Mouse (Mus musculus): ENCODE data around the gene Gpm6a. TPM values are rescaled to one million over a fixed set of nuclear protein-coding genes. Genes with fewer than 3 reads are reported as not detected.
"Not testable (repeated sequence)": the region's sequence is repeated elsewhere in the genome, so short reads cannot be mapped to it uniquely, and the experiment has no call there.

Gene Gpm6a
- total RNA-seq, 1 experiment from 2014 or later: 0.23 TPM

DNA sequence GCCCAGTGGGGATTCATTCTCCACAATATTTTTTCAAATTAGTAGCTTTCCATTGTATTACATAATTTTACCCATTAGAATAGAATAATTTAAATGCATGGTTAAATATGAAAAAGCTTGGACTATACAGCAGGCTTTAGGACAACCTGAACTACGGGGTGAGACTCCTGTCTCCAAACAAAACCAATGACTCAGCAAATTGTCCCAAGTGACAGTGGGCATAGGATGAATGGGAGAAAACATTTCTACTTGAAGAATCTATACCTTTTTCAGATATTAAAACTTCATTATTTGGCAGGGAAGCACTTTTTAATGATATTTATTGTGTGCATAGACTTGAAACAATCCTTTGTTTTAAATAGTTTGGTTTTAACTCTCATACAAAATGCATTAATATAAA lies 41.0 kb downstream of the Gpm6a start:
- ATAC-seq (ENCODE audit: extremely low read depth, insufficient number of reproducible peaks, low FRiP score, poor library complexity, severe bottlenecking): no peak

DNA sequence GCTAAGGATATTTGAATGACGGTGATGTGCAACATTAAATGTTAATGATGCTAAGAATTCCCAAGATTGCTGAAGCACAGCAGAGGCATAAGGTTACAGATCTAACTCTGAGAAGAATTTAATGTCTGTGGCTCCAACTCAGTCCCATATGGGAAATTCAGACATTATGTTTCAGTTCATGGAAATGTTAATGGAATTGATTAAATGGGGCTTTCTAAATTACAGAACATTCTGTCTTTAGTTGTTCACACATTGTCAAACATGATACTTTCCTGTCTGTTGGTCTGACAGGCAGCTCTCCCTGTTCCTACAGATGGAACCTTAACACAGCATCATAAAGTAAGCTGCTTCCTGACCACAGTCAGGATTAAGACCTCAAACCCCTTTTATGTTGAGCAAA lies 47.8 kb downstream of the Gpm6a start:
- no peak for ATAC-seq (ENCODE audit: extremely low read depth, insufficient number of reproducible peaks, low FRiP score, poor library complexity, severe bottlenecking)

DNA sequence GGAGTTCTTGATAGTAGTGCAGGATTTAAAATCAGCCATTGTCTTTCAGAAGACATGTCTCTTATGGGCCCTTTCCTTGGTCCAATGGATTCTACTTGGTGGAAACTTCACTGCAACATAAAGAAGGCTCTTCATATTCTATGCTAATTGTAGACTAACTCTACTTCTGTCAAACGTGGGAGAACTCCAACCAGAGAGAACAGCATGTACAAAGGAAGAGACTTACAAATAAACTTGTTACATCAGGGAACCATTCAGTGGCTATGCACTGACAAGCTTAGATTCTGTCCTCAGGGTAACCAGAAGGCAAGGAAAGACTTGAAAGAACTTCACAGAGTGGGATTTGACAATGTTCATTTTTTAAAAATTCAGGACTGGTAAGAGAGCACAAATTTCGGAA lies 48.3 kb downstream of the Gpm6a start:
- no peak for ATAC-seq (ENCODE audit: extremely low read depth, insufficient number of reproducible peaks, low FRiP score, poor library complexity, severe bottlenecking)

DNA sequence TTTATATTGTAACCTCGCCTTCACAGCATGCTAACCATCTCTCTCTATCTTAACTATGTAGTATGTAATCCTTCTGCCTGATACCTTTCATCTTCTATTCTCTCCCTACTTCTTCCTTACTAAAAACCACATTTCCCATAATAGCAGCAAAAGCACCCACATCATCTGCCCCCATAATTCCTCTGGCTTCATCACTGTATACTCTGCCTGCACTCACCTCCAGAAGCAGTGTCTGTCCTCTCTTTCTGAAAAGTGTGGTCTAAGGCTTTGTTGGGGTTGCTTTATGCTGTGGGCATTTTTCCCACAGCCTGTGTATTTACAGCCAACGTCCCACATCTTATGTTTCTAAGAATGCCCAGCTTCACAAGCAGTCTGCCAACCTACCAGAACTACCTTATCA lies 57.6 kb downstream of the Gpm6a start:
- no peak for ATAC-seq (ENCODE audit: extremely low read depth, insufficient number of reproducible peaks, low FRiP score, poor library complexity, severe bottlenecking)

DNA sequence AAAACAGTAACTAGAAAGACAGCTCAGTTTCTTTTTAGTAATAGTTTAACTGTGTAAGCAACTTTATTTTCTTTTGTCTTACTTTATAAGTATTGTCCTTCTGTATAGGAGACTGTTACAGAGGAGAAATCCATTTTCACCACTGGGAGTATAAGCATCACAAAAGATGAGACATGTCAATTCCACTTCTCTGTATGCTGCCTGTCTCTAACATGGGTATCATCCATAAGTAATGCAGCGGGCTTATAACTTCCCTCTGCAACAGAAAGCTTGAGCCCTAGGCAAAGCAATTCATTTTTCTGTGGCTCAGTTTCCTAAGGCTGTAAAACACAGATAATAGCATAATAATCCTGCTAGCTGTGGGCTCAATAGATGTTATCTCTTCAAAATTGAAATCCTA lies 62.4 kb downstream of the Gpm6a start:
- no peak for ATAC-seq (ENCODE audit: extremely low read depth, insufficient number of reproducible peaks, low FRiP score, poor library complexity, severe bottlenecking)

DNA sequence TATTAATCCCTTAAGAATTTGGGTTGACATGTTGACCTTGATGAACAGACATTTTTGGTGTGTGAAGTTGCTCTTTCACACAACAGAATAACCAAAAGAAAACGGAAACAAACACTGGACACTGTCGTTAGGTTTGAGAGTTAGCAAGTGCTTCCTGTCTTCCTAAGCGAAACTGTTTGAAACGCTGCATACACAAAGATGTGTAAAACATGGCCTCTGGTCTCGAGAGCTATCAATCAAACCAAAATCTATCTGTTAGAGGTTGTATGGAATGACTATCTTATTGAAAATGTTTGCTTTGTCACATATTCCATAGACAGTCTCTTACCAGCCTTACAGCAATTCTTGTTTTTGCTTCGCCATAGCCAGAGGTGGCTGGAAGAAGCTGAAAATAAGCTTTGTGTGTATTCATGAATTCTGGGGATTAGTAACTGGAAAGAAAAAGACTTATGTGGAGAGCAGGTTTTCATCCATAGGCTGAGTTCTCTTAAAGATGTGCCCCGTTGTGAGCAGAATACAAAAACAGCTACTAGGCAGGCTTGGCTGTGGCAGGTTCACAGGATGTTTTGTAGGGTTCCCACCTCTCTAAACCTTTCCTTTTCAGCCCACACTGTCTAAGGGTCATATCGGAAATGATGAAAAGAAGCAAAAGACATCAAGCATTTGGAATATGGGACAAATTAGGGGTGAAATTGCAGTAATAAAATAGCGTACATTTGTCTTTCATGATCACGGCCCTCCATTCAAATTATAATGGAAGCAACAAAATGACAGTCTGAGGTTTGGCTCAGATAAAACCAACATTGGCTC lies 71.4 kb downstream of the Gpm6a start:
- ATAC-seq (ENCODE audit: extremely low read depth, insufficient number of reproducible peaks, low FRiP score, poor library complexity, severe bottlenecking): no peak

DNA sequence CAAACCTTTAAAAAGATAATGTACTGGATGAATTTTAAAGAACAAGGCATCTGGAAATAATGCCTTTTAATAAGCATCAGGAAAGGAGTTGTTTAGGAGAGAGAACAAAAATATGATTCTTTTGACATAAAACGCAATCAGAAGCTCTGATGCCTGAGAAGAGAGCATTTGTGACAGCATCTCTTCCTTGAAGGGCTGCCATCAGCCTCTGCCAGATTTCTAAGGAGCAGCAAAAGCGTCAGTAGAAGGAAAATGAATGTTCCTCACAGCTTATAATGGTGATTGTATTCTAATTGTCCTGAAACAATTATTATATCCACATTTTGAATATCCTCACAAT lies 72.0 kb downstream of the Gpm6a start:
- ATAC-seq (ENCODE audit: extremely low read depth, insufficient number of reproducible peaks, low FRiP score, poor library complexity, severe bottlenecking): no peak

DNA sequence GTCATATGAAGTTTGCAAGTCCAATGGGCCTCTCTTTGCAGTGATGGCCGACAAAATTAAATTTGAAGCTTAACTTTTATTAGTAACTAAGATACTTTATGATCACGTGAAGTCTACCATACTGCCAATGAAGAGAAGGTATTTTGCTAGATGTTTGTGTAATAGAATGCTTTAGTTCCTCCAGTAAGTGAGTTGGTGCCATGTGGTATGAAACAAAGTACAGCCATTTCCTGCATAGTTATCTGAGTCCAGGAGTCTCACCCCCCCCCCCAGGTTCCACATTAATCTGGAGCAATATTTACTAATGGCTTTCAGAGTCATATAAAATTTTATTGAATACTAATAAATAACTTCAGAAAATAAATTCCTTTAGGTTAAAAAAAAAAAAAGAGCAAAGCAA lies 73.7 kb downstream of the Gpm6a start:
- ATAC-seq (ENCODE audit: extremely low read depth, insufficient number of reproducible peaks, low FRiP score, poor library complexity, severe bottlenecking): no peak

DNA sequence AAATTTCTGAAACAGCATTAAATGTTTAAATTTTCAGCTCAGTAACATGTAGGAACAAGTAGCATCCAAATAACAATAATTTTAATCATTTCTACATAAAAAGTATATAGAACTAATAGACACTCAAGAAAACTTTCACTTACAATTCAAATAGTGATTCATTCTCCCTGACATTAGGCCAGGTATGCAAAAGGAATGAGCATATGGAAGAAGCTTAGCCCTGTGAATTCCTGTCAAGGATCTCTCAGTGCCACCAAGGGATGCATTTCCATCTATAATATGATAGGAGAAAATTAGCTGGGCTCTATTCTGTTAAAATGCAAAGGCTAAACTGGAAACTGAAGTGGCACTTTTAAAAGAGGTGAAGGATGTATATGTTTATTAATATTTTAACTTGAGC lies 76.5 kb downstream of the Gpm6a start:
- ATAC-seq (ENCODE audit: extremely low read depth, insufficient number of reproducible peaks, low FRiP score, poor library complexity, severe bottlenecking): no peak

DNA sequence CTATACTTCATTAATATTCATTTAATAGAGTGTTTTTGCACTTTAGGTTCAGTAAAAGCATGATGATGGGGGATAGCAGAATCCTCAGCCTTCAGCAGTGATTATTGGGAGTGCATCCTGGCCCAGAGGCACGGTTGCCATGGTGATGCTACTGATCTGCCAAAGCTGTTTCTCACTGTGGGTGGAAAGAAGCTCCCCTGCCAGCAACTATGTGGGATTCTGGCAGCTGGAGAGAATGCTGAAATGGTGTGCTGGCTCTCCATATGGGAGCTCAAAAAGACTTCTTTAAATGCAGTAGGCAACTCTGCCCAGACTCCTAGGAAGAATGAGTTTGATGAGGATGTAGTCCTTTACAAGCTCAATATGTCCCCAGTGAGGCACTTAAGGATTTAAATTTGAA lies 79.7 kb downstream of the Gpm6a start:
- no peak for ATAC-seq (ENCODE audit: extremely low read depth, insufficient number of reproducible peaks, low FRiP score, poor library complexity, severe bottlenecking)

DNA sequence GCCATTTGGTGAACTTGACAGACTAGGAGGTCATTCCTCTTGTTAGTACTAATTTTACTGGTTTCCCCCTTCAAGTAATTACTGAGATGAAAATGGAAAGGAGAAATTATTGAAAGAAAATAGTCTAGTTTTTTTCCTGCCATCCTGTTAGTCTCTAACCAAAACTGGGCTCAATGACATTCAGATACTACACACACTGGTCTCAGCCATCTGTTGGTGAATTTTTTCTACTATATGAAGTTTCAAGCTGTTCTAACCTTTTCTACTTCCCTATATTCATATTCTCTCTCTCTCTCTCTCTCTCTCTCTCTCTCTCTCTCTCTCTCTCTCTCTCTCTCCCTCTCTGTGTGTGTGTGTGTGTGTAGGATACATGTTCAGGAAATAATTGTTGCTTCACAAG lies 80.8 kb downstream of the Gpm6a start:
- ATAC-seq (ENCODE audit: extremely low read depth, insufficient number of reproducible peaks, low FRiP score, poor library complexity, severe bottlenecking): no peak

DNA sequence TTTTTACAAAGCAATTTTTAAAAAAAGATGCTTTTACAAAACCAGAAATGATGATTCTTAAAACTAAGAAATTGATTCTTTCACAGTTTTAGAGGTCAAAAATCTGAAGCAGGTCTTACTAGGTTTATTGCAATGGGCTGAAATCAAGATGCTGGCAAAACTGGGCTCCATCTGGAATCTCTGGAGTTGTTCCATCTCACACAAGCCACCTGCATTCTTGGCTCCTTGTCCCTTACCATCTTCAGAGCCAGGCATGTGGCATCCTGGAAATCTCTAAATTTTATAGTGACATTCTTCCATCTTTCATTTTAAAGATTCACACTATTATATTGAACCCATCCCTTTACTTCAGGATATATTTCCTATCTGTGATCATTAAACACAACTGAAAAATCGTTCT lies 88.3 kb downstream of the Gpm6a start:
- no peak for ATAC-seq (ENCODE audit: extremely low read depth, insufficient number of reproducible peaks, low FRiP score, poor library complexity, severe bottlenecking)

DNA sequence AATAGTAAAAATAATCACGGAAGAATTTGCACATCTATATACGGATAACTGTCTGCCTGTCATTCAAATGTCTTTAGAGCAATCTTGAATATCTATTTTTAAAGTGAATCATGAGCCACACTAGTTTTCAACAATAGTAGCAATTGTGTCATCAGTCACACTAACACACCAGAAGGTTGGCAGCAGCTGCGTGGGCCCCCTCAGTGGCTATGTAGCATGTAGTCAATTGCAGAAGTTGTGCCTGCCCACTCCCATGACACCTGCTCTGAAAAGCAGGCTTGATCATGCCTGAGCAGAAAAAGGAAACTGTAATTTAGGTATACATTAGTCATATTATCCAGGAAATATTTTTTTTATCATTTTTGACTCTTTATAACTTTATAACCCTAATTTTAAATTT lies 93.8 kb downstream of the Gpm6a start:
- no peak for ATAC-seq (ENCODE audit: extremely low read depth, insufficient number of reproducible peaks, low FRiP score, poor library complexity, severe bottlenecking)

DNA sequence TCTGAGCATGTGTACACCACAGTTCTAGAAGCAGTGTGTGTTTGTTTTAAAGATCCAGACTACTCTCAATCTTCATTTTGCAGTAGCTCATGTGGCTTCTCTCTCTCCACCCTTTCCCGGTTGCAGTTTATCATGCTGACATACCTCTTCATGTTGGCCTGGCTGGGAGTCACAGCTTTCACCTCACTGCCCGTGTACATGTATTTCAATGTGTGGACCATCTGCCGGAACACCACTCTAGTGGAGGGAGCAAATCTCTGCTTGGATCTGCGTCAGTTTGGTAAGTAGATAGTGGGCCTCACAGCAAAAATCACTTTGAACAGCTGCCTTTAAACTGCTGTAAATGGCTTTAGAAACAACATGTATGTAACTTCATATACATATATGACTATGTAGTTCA lies 95.3 kb downstream of the Gpm6a start:
- ATAC-seq (ENCODE audit: extremely low read depth, insufficient number of reproducible peaks, low FRiP score, poor library complexity, severe bottlenecking): no peak

DNA sequence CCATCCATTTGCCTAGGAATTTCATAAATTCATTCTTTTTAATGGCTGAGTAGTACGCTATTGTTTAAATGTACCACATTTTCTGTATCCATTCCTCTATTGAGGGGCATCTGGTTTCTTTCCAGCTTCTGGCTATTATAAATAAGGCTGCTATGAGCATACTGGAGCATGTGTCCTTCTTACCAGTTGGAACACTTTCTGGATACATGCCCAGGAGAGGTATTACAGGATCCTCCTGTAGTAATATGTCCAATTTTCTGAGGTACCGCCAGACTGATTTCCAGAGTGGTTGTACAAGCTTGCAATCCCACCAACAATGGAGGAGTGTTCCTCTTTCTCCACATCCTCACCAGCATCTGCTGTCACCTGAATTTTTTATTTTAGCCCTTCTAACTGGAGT lies 114.2 kb downstream of the Gpm6a start:
- not testable (repeated sequence) for ATAC-seq (ENCODE audit: extremely low read depth, insufficient number of reproducible peaks, low FRiP score, poor library complexity, severe bottlenecking)

DNA sequence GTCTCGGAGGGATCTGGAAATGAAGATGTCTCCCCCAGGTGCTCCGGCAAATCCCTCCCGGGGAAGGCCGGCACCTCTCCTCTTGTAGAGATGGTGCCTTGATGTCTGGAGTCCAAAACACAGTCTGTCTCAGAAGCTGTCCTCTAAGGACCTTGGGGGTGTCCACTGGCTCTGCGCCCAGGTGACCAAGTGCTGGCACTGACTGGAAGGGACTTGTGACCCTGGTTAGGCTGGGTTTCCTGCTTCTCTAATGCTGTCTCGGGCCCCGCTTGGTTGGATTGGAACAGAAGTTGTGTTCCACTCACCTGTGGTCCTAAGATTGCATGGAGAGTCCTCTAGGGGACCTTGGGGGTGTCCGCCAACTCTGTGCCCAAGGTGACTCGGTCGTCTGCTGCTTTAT lies 118.8 kb downstream of the Gpm6a start:
- no peak for ATAC-seq (ENCODE audit: extremely low read depth, insufficient number of reproducible peaks, low FRiP score, poor library complexity, severe bottlenecking)

DNA sequence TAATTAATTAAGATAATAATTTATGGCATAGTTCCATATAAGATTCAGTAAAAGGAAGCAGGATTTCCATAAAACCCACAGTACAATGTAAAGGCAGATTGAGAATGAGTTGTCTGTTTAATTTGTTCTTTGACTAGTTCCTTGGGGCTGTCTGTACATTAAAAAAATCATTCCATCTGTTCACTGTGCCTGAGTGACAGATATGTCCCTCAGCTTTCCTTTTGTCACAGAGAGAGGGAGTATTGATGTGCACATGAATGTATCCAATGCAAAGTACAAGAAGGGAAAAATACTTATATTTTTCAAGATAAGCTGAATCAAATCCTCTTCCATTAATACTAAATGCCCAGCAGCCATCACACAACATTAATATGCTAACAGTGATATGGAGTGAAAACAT lies 147.6 kb downstream of the Gpm6a start:
- ATAC-seq (ENCODE audit: extremely low read depth, insufficient number of reproducible peaks, low FRiP score, poor library complexity, severe bottlenecking): no peak

DNA sequence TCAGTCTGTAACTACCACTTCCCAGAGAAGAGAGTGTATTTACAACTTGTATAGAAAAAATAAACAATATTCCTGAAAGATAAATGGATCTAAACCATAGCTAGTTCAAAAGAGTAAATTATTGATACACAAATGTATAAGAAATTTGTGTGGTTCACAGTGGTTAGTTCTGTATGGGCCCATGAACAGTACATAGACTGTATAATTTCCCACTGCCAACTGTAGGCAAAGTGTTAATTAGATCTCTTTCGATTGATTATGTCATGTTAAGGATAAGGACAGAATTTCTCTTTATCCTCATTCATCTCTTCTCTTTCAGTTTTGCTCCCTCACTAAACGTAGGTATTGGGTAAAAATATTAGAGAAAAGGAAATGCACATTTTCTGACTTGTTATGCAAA lies 148.4 kb downstream of the Gpm6a start:
- no peak for ATAC-seq (ENCODE audit: extremely low read depth, insufficient number of reproducible peaks, low FRiP score, poor library complexity, severe bottlenecking)

DNA sequence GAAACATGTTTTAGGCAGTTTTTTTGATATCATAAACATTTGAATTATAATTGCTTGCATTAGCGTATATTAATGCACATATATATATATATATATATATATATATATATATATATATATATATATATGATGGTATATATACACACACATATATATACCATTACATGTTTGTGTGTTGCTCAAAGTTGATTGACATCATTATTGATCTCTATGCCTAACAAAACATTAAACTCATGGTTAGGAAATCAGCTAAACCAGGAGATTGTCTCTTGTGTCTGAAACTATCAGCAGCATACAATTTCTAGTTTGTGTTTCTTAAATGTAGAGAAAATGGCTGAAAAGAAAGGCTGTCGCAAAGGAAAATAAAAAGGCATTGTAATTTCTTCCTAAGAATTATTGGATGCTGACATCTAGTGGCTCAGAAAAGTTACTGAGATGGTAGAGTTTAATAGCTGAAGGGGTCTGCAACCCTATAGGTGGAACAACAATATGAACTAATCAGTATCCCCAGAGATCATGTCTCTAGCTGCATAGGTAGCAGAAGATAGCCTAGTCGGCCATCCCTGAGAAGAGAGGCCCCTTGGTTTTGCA lies 149.3 kb downstream of the Gpm6a start:
- ATAC-seq (ENCODE audit: extremely low read depth, insufficient number of reproducible peaks, low FRiP score, poor library complexity, severe bottlenecking): no peak
